Mouse (Mus musculus) retina, adult 2 months (tissue): ENCODE data around the gene Elmo2.

ENCODE experiments used
- DNase-seq: peaks from one replicate; pipeline ENCODE4 v3.0.0-alpha.2; 2012; ENCODE audit warnings: low read depth, low spot score

Elmo2 gene

DNA sequence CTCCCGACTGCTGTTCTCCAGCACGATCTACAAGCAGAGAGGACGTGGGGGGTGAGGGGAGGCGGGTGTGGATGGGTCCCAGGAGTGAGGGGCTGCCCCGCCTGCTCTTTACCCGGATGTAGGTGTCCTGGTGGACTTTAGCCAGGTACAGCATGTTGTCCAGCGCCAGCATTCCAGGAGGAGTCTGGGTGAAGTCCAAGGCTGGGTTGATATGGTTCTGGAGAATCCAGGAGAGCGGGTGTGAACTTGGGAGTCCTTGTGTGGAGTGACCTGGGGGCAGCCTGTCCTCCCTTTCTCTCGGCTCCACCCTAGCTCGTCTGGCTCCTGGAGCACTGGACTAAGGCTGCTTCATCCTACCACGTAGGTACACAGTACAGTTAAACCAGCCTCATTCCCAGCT, 28.9 kb downstream of the Elmo2 start:
- DNase-seq = no peak

DNA sequence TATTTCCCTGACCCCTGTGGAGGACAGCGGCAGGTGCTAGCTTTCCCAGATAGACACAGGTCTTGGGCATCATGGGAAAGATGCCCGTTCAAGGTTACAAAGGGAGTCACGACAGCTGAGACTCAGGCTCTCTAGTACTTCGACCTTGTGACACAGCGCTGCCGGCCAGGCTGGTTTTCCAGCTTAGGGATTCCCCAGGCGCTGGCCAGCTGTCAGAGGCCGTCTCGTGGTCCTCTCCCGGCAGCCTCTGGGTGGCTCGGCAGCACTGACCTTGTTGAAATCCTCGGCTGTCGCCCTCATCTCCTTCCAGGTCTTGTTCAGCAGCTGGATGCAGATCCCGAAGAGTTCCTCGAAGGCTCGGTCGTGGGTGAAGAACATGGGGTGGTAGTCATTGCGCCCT, 29.7 kb downstream of the Elmo2 start:
- DNase-seq = no peak

DNA sequence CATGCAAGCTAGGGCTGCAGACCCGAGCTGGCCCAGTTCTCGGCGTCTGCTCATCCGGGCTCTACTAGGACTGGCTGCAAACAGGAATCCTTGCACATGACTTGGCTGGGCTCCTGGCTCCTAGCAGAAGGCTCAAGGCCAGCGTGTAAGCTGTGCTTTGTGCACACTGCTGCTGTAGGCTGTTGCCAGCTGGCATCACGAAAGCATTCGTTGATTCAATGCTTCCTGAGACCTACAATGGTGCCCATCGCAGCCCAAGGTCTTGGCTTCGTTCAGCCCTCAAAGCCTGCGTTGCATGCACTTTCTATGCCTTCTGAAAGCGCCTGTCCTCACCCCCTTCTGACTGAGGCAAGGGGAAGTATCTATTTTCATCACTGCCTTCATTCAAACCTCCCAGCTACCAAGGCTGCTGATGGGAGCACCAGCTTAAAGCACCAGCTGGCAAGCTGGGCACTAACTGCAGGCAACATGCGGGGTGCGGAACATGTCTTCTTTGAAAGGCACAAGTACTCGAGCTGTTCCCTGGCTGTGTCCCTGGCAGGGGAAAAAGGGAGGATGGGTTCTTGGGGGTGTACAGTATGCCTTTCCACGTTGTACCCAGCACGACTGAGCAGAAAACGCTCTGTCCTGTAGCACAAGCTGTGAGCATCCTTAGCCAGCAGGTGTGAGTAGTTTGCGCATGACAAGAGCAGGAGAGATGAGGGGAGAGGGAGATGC, 37.8 kb downstream of the Elmo2 start:
- DNase-seq = no peak

DNA sequence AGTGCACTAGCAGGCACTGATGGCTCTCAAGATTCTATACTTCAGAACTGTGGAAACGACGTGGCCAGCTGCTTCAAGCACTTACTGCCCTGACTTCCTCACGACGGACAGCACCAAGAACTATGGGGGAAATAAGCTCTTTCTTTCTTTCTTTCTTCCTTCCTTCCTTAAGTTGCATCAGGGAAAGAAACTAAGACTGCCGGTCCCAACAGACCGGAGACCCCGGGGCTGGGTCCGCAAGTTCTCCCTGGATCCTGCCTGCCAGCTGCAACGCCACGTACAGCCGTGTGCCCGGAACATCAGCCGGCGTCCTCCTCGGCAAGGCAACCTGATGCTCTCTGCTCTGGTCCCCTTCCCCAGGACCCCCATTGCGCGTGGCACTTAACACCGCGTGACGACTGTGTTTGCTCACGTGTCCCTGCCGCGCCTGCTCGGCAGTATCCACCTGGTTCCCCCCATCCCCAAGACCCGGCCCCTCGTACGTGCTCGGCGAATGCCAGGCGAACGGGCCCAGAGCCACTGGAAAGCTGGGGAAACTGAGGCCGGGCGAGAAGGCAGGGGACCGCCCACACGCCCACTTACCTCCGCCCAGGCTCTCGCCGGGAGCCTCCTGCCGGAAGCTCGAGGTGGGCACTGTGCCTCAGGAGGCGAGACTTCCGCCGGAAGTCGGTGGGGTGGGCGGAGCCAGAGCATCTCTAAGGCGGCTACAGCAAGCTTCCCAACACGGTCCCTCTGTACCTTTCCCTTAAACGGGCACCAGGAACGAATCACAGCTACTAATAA, 38.9 kb downstream of the Elmo2 start, which contains the start of gene Slc35c2:
Gene Slc35c2, minus strand, starts transcription at position 668 of the 783 bp plus-strand sequence.
- DNase-seq = peak; percentile 83

DNA sequence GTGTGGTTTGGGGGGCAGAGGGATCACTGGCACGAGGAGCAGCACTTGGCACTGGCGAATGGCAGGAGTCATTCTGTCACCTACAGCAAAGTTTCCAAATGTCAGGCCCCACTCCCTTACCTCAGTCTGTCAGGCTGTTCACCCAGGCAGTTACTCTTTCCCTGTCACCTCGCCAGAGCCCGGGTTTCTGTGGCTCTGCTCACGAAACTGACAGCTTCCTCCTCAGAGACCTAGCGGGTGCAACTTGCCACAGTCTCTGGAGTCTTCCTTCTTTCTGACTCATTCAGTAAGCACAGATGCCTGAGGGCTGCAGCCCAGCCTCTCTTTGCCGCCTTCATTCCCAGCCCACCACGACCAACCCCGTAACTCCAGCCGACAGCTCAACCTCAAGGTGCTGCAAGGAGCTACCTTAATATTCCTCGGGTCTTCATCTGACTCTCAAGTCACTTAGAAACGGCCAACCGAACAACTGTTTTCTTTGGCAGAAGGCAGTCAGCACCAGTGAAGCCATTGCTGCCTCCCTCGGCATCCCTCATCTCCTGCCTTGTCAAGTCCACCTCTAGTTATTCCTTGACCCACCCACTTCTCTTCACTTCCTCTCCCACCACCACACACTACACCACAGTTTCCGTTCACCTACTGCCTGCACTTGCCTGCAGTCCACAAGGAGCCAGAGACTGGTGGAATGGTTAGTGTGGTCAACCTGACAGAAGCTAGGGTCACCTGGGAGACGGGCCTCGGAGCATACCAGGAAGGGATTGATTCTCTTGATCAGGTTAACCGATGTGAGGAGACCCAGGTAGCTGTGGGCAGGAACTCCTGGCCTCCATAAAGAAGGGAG, 39.7 kb downstream of the Elmo2 start:
- no peak for DNase-seq

DNA sequence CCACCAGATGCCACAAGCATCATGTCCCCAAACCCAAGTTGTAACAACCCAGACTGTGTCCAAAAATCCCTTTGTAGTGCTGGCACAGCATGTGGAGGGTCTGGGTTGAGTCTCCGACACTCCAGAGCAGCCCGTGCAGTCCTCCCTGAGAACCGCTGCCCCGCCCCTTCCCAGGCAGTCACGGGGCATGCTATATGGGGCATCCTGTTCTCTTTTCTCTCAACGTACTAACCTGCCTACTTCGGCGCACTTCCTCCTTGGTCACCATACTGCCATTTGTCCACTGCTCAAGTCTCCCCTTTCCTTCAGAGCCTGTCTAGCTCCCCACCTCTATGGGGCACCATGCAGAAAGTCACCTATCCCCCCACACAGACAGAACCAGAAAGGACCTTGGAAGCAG, 40.7 kb downstream of the Elmo2 start:
- no peak for DNase-seq

DNA sequence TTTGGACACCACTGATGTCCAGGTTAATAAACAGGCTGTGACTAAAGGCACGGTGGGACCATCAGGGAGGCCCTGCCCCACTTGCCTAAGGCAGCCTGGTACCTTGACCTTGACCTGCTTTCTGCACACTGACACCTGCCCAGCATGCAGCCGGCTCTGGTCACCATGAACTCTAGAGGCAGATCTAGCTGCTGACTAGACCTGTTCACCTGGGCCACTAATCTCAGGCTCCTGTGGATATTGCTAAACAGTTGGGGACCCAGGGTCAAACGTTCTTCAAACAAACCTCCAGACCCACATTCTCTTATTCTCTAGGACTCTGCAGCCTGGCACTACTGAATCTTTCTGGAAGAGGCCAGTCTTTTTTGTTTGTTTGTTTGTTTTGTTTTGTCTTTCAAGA, 41.2 kb downstream of the Elmo2 start:
- no peak for DNase-seq

DNA sequence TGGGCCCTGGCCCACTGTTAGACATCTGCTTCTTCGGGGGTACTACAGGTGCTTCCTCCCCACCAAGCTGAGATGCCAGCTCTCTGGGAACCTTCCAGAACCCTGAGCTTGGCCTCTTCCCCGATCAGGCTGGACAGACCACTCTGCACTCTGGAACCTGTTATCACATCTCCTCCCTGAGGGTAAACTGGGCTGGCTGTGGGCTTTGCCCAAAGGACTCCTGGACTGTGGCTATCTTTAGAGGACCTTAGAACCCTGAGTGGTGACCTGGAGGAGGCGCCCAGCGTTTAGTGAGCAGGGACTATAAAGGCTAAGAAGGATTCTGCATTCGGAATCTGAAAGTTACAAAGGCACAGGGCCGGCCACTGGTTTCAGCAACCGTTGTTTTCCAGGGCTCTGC, 41.9 kb downstream of the Elmo2 start:
- no peak for DNase-seq

DNA sequence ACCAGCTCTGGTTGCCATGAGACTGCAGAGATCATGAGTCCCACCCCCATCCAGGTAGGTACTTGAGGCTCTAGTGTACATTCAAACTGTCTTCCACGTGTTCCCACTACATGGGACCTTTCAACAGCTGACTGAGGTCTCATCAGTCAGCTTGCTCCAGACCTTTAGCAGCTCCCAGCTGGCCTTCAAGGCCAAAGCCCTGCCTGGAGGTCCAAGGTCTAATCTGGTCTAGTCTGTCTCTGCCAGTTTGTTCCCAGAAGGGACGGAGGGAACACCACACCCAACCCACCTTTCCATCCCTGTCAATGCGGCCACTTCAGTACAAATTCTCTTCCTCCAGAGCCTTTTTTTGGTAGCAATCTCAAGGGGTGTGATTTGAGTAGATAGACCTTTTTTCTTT, 42.6 kb downstream of the Elmo2 start:
- no peak for DNase-seq

DNA sequence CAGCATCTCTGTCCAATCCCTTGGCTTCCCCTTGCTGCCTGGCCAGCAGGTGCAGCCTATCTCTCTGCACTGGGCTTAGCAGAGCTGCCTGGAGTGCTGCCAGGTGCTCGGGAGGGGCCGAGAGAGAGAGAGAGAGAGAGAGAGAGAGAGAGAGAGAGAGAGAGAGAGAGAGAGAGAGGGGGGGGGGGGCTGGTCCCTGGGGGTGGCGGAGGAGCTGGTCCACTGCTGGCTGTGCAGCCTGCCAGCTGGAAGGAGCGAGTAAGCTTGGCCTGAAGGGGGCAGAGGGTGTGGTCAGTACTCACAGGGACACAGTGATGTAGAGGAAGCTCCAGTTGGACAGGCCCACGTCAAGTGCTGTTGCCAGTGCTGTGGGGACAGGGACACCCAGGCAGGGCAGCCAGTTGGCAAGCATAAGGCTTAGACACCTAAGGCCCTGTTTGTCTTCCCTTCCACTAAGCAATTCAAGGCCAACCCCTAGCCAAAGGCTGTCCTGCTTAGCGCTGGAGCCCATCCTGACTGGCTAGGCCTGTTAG, 44.4 kb downstream of the Elmo2 start:
- no peak for DNase-seq

DNA sequence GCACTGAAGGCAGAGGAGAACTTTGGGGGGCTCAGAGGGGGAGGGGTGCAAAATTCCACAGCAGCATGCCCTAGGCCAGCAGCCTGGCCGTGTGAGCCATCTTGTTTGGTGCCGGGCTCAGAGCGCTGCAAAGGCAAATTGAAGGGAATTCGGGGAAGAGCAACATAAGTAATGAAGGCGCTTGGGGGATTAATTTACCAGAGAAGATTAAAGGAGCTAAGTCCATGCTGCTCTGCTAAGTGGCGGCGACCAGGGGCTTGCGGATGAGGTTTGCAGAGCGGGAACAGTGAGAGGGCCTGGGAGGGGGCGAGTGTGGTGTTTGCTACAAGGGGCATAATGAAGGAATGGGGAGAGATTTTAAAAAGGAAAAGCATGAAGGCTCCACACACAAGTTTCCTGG, 46.9 kb downstream of the Elmo2 start:
- peak; percentile 25 for DNase-seq

DNA sequence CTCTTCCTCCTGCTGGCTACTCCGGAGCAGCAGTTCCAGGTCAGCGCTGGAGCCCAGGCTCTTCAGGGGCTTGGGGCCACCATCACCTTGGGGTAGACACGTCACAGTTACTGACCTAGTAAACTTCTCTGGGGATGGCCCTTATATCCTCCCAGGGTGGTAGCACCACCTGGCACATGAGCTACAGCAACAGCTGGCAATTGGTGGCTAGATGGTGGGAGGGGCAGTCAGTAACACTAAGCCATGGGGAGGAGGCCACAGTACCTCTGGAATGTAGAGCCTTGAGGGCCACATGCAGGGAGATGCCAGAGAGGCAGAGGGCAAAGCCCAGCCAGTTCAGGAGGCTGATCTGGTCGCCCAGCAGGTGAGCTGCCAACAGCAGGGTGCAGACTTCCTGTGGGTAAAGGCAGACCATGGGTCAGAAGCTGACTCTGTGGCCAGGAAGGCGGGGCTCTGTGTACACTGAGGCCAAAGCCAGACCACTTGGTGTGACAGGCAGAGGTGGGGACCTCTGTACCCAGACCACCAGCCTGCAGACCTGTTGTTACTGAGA, 49.0 kb downstream of the Elmo2 start:
- DNase-seq = no peak

DNA sequence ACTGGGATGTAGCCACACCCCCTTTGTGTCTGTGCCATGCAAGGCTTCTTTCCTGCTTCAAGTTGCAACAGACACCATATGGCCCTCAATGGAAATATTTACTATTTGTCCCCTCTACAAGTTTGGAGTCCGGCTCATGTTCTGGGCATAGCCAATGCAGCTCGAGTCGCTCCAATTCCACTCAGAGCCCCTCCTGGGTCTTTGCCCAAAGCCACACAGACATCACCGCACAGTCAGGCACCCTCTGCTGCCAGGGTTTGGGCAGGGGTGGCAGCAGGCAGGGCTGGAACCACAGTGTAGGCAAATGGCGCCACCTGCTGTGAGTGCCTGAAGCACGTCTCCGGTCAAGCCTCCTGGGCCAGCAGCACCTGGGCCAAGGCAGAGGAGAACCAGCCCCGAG, 50.5 kb downstream of the Elmo2 start:
- DNase-seq = peak; percentile 40

DNA sequence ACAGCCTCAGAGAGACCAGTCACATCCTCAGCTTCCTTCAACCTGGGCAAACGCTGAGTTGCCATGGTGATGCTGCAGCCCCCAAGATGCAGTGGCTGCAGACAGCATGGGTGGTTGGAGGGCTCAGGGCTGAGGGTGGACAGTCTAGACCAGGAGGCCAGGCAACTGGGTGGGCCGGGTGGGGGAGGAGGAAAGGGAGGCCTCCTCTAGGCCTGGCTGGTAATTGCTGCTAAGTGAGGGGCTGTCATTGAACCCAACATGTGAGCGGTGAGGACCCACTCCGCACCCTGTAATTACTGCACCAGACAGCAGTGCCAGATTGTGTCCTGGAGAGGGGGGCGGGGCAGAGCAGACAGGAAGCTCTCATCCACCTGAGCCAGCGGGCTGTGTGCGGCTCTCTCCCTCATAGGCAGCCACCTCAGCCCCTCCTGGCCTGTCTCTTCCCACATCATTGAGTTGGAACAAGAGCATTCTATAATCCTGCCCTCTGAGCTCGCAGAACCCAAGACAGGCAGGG, 51.1 kb downstream of the Elmo2 start:
- no peak for DNase-seq

DNA sequence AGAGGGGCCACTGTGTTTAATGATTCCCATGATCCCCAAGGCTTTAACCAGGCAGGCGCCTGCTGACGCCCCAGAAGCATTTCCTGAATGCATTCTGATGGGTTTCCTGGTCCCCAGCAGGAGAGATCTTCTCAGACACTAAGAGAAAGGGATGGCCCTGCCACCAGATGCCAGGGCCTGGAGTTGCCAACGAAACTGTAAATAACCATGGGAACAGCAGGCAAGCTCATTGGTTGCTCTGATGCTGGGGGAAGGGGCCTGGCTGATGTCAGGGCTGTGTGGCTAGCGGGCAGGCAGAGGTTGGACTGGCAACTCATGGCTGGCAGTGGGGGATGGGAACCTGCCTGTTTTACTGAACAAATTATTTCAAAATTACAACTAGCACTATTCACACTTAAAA, 52.7 kb downstream of the Elmo2 start:
- no peak for DNase-seq

DNA sequence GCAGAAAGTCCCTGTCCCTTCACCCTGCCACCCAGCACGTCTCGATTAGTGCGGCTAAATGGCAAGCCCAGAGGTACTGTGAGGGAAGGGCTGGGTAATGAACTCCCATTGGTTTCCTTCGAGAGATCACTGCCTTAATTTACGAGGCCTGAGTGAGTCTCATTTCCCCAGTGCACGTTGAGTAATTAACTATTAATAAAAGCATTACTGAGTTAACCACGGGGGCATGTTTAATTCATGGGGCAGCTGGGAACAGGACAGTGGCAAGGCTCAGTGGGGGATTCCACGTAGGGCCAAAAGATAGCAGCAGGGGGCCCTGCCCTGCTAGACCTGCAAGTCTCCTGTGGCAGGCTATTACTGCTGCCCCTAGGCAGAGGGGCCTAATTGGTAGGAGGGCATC, 55.0 kb downstream of the Elmo2 start:
- DNase-seq = no peak

DNA sequence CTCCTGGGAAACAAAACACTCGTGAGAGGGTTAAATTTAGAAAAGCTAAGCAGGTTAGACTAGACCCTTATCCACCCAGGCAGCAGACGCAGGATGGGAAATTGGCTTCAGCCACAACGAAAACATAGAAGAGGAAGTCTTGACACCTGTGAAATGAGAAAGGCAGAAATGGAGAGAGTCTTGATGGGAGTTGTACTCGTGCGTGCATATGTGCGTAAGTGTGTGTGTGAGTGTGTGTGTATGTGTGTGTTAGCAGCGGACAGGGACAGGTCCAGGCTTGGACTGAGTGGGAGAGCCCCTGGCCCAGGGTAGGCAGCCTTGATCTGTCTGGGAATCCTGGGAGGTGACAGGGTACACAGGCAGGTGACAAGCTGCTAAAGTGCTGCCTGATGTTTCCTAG, 55.4 kb downstream of the Elmo2 start:
- DNase-seq = no peak

DNA sequence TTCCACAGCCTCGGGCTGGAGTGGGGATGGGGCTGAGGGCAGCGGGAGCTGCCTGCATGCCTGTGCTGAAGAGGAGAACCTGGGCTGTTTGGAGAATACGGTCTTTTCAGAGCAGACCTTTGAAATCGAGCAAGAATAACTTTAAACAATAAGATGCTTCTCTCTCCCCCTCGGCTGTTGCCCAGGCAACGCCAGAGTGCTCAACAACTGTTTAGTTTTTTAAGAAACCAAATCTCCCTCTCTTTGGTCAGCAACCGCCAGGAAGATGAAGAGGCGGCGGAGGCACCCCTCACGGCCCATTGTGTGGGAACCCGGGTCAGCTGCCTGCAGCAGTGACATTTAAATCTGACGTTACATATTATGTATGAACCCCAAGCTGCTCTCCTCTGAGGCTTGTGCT, 59.5 kb downstream of the Elmo2 start:
- no peak for DNase-seq

DNA sequence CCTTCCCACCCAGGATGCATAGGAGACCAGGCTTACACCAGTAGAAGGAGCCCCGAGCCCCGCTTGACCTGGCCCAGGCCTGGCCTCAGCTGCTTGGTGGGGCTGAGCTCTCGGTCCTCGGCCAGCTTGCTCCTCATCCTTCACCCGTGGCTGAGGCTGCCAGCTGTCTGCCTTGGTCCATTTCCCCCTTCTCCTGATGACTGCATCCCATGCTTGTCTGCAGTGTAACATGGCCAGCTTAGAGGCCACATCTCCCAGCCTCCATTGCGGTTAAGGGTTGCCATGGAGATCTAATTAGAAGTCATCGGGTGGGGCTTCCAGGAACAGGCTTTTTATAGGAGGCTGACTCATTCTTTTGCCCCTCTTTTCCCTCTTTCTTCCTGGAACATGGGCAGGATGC, 62.4 kb downstream of the Elmo2 start:
- no peak for DNase-seq

DNA sequence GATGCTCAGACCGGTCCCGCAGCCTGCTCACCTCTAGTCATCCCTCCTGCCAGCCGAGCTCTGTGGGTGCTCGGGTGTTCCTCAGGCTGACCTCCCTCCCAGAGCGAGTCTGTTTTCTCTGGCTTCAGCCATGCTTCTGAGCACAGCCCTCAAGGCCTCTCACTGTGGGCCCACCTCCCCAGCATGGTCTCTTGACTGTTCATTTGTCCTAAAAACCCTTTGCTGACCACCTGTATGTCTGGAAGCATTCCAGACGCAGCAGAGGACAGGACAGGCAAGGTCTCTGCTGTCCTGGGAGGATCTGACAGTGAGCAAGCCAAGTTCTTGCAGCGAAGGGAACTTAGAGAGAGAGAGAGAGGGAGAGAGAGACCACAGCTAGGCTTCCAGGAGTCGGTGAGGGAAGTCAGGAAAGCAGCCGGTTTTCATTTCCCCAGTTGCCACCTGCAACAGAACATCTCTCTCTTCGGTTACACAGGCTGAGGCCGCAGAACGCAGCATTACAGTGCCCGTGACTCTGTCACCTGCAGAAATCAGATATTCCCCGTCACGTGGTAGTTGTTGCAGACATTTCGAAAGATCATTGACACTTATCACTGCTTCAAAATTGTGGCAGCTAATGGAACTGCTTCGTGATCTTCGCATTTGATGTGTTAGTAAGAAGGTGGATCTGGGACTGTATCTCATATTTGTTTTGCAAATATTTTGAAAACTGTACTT, 63.8 kb downstream of the Elmo2 start:
- DNase-seq = no peak

DNA sequence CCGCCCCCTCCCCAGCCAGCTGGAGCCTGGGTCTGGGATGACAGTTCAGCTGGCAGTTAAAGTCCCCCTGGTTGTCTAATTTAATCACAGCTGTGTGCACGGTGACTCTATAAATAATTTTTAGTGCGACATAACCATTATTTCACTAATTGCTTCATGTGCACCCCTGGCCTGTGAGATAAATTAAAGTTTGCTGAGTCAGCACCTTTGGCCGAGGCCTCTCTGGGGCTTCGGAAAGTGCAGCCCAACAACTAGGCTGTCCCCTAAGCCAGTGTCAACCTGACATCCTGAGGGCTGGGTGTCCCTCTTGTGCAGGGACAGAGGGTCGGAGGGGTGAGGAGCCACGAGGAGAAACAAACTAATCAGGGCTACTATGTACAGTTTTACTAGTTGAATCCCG, 66.4 kb downstream of the Elmo2 start:
- no peak for DNase-seq
